9 mouse cellular contexts compared by ENCODE assay signal in the genomic region with DNA sequence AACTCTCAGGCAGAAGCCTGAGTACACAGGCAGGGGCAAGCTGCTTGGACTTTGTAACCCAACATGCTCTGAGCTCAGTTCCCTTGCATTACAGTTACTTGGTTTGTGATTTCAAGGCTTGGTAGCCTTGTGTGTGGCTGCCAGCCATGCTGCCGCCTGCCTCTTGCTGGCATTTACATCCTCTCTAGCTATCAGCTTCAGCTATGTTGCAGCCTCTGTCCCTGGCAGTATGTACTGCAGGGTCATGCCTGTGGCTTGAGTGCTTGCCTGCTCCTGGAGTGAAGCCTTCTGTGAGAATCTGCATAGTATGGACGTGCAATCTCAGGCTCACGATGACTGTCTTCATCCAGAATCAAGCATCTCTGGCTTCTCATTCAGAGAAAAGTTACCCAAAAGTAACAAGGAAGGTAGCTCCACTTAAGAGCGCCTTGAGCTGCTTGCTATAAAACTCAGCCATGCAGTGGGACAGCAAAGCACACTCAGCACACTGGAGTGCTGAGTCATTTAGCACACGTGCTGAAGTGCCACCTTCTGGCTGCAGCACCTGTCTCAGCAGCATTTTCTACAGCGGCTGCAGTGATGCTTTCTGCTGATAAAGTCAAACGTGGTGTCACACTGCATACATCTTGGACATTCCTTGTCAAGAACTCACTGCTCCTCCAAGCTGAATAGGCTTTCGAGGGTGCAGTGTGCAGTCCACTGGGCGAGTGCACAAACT. TPM values are rescaled to one million over a fixed set of nuclear protein-coding genes. Genes with fewer than 3 reads are reported as not detected.
DNase-seq lines count a peak whose midpoint lies in the region; ATAC-seq and TF ChIP-seq lines count a peak whose summit lies in the region.
"Had no signal": no experiment of that assay in that cellular context is flagged by ENCODE, and none has a peak within 500 bp of the region (broad histone marks: within the 10 kb centered on the region; RNA-seq: fewer than 3 reads in every experiment).

No protein-coding gene starts in this region.

- no peak; the same call in 1 of the 2 replicates for ATAC-seq in kidney, postnatal 0 days (replicated peaks; ENCODE audit: low FRiP score, low read depth)

- H3K36me3 ChIP-seq in kidney, postnatal 0 days (ENCODE audit: insufficient read depth, low read length), result peaks cover 14% of the 10 kb centered on the region; the same call in 1 of the 2 replicates

- H3K27ac ChIP-seq in kidney, postnatal 0 days, result no peak overlapping the region
- H3K27ac ChIP-seq: embryonic facial prominence, embryonic 13.5 days had no signal

- peak; percentile 61 for TF ChIP-seq CTCF in kidney, postnatal 0 days (IDR thresholded peaks at IDR 0.05; ENCODE audit: low read depth)

- no peaks in the 10 kb centered on the region for H3K9me3 ChIP-seq in kidney, postnatal 0 days (replicated peaks; ENCODE audit: low read length)
- H3K9me3 ChIP-seq: embryonic facial prominence, embryonic 13.5 days had no signal

- WGBS in kidney, postnatal 0 days, result 68% methylated on average over 9 of the region's 9 CpGs

- DNase-seq in layer of hippocampus, adult 11-12 months (ENCODE audit: low spot score), result peak; percentile 14
- DNase-seq in layer of hippocampus, adult 9-10 months (ENCODE audit: low spot score), result no peak
- DNase-seq in R1 (ENCODE audit: low read depth, low spot score), result peak; percentile 69
- peak; percentile 71 to 81 for DNase-seq in cerebellum, postnatal 14 days
- peak; percentile 8 for DNase-seq in kidney, postnatal 0 days (ENCODE audit: low spot score)
- peak; percentile 4 for DNase-seq in lung, postnatal 14 days
- DNase-seq in spleen, postnatal 10 days (ENCODE audit: low spot score in 2 of 2), result no peak
- DNase-seq in urinary bladder, postnatal 4 days (ENCODE audit: low spot score in 2 of 2), result no peak

- H3K27me3 ChIP-seq in kidney, postnatal 0 days (ENCODE audit: insufficient read depth, low read length), result no peaks in the 10 kb centered on the region
- H3K27me3 ChIP-seq: embryonic facial prominence, embryonic 13.5 days had no signal

- 0 out of 2 replicates have a peak overlapping the region, but pooled peaks have one; percentile 4 for H3K9ac ChIP-seq in kidney, postnatal 0 days (ENCODE audit: low read depth, low read length)
- H3K9ac ChIP-seq: embryonic facial prominence, embryonic 13.5 days had no signal

- no peaks in the 10 kb centered on the region for H3K4me1 ChIP-seq in kidney, postnatal 0 days (replicated peaks; ENCODE audit: insufficient read depth, low read length)
- H3K4me1 ChIP-seq: embryonic facial prominence, embryonic 13.5 days had no signal

- H3K4me2 ChIP-seq in kidney, postnatal 0 days (ENCODE audit: low read length), result no peak overlapping the region
- H3K4me2 ChIP-seq: embryonic facial prominence, embryonic 13.5 days had no signal

- H3K4me3 ChIP-seq in kidney, postnatal 0 days (replicated peaks; ENCODE audit: low read depth, low read length), result no peak overlapping the region
- H3K4me3 ChIP-seq: embryonic facial prominence, embryonic 13.5 days had no signal

RNA-seq across cellular contexts. Expression of a gene that starts 39.2 kb away (rescaled TPM):
- 0.80 and 1.1 TPM in 2 replicates for polyA plus RNA-seq in kidney, postnatal 0 days (2015; fragmentation: Nextera tagmentation; extraction: Ambion mirVana)

RNA-seq across cellular contexts. Expression of a gene that starts 43.9 kb away (rescaled TPM):
- 0.09 TPM in 1 of 2 replicates, not detected in the other for polyA plus RNA-seq in kidney, postnatal 0 days (2015; fragmentation: Nextera tagmentation; extraction: Ambion mirVana)

RNA-seq across cellular contexts. Expression of a gene that starts 51.0 kb away (rescaled TPM):
- polyA plus RNA-seq in kidney, postnatal 0 days (2015; fragmentation: Nextera tagmentation; extraction: Ambion mirVana), result 0.58 and 0.97 TPM in 2 replicates

Comparison
In these comparisons a context has a peak if more than half of its experiments do, and no peak if none do; other contexts are left out.
1. DNase-seq: peak in layer of hippocampus, adult 11-12 months (single experiment), R1 (single experiment), cerebellum, postnatal 14 days (2 of 2), kidney, postnatal 0 days (single experiment) and lung, postnatal 14 days (single experiment); none in layer of hippocampus, adult 9-10 months (single experiment), spleen, postnatal 10 days (0 of 2) and urinary bladder, postnatal 4 days (0 of 2).